Mouse (Mus musculus) heart, postnatal 0 days (tissue): ENCODE results near the gene Calm5.

Experiments
- CTCF ChIP-seq: IDR thresholded peaks from 2 replicates; pipeline ENCODE4 v1.5.1; 2016; ENCODE audit warnings: antibody characterized with exemption, control low read depth, low read depth
- EP300 ChIP-seq: IDR thresholded peaks from 2 replicates; pipeline ENCODE4 v1.6.1; 2016; ENCODE audit warnings: antibody characterized with exemption, low read depth

GRCm38 (mm10) chr13:3805638-3806037 is 48.3 kb upstream of the Calm5 start:
- TF ChIP-seq EP300 (no peak), CTCF (no peak)
